Mouse (Mus musculus) kidney, adult 2 months (tissue): ENCODE results near the gene Dock2. TPM values are rescaled to one million over a fixed set of nuclear protein-coding genes. Genes with fewer than 3 reads are reported as not detected.

Experiments used
- DNase-seq: peaks from one replicate; pipeline ENCODE4 v3.0.0; 2021
- H3K27ac ChIP-seq: fragments of 200-500 bp; 2 replicates; pipeline ENCODE4 v1.5.1; 2012; ENCODE audit warnings: low read depth, low read length, control low read depth, inconsistent platforms; ENCODE audit not compliant: insufficient read depth
- H3K27me3 ChIP-seq: fragments of 200-500 bp; replicated peaks from 2 replicates; pipeline ENCODE4 v1.6.1; 2012; ENCODE audit warnings: mild to moderate bottlenecking, moderate library complexity, low read length, inconsistent platforms; ENCODE audit not compliant: control insufficient read depth, insufficient read depth
- H3K36me3 ChIP-seq: fragments of 200-500 bp; 2 replicates; pipeline ENCODE4 v1.6.1; 2012; ENCODE audit warnings: mild to moderate bottlenecking, moderate library complexity, low read length, inconsistent platforms; ENCODE audit not compliant: control insufficient read depth, insufficient read depth
- H3K4me1 ChIP-seq: fragments of 200-500 bp; 2 replicates; pipeline ENCODE4 v1.6.1; 2011; ENCODE audit warnings: low read length; ENCODE audit not compliant: control insufficient read depth, insufficient read depth
- H3K4me3 ChIP-seq: fragments of 200-500 bp; 2 replicates; pipeline ENCODE4 v1.5.1; 2011; ENCODE audit warnings: mild to moderate bottlenecking, low read depth, low read length, control low read depth; ENCODE audit not compliant: insufficient read depth
- CTCF ChIP-seq: fragments of 200-500 bp; conservative IDR thresholded peaks from 2 replicates; pipeline ENCODE4 v1.5.1; 2011; ENCODE audit warnings: low read depth, mild to moderate bottlenecking, control low read depth, low read length, moderate library complexity, mixed read lengths; ENCODE audit not compliant: insufficient read depth, insufficient read length
- POLR2A ChIP-seq: fragments of 200-500 bp; IDR thresholded peaks from one replicate; pipeline ENCODE4 v1.6.1; 2011; ENCODE audit warnings: low read depth, low read length, control low read depth
- WGBS: fragments of 180-500 bp; shearing (Covaris S2); methylation state at CpG from one replicate; pipeline ENCODE4 v1.1.7; 2018; 5-methylcytosine and 5-hydroxymethylcytosine counted together
- polyA plus RNA-seq: library from polyadenylated mRNA; depleted of rRNA; stranded (reverse); fragments of >200 nt; gene quantifications from 2 replicates; pipeline ENCODE4 v1.2.3, GENCODE M21; 2012

Dock2 gene
- polyA plus RNA-seq, 1 experiment = 2.8 TPM

DNA sequence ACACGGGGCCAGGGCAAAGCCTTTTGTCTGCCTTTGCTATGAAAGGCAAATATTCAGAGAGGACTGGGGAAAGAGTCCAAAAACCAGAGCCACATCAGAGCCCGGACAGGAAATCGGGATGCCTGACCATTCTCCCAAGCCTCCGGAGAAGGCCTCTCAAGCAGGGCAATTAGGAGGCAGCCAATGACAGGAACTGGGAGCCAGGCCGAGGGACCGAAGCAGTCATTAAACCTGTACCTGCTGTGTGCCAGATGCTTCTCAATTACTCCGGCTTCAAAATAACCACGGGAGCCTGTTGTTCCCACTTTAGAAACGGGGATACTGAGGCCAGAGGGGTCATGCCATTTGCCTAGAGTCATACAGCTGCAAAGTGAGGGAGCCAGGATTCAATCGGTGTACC is 511.7 kb downstream of the Dock2 start:
- 54% methylated on average over 10 of the region's 10 CpGs for WGBS
- no peaks in the 10 kb centered on the region for H3K4me1 ChIP-seq
- no peak for DNase-seq
- no peak for TF ChIP-seq CTCF
- TF ChIP-seq POLR2A = no peak
- no peaks in the 10 kb centered on the region for H3K27me3 ChIP-seq
- H3K36me3 ChIP-seq = no peaks in the 10 kb centered on the region
- H3K4me3 ChIP-seq = no peak overlapping the region
- no peak overlapping the region for H3K27ac ChIP-seq

DNA sequence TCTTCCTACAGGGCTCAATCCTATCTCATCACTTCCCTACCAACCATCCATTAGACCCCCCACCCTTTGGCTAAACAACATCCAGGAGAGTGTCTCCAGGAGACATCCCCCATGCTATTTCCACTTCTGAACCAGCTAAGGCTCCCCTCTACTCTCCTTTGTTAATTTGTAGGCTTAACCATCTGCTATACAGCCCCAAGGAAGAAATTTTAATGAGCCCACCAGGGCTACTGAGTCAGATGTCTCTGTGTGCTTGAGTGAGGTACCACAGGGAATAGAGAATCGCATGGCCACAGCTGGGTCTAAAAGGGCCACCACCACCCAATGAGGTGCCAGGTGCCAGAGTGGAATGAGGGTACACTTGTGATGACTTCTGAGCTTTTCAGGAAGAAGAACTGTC is 519.6 kb downstream of the Dock2 start:
- no peak overlapping the region for H3K27ac ChIP-seq
- no peak for DNase-seq
- H3K36me3 ChIP-seq = no peaks in the 10 kb centered on the region
- TF ChIP-seq POLR2A (no peak), CTCF (no peak)
- 93% methylated on average over 1 of the region's 1 CpGs for WGBS
- H3K27me3 ChIP-seq = no peaks in the 10 kb centered on the region
- no peak overlapping the region for H3K4me3 ChIP-seq
- no peaks in the 10 kb centered on the region for H3K4me1 ChIP-seq

DNA sequence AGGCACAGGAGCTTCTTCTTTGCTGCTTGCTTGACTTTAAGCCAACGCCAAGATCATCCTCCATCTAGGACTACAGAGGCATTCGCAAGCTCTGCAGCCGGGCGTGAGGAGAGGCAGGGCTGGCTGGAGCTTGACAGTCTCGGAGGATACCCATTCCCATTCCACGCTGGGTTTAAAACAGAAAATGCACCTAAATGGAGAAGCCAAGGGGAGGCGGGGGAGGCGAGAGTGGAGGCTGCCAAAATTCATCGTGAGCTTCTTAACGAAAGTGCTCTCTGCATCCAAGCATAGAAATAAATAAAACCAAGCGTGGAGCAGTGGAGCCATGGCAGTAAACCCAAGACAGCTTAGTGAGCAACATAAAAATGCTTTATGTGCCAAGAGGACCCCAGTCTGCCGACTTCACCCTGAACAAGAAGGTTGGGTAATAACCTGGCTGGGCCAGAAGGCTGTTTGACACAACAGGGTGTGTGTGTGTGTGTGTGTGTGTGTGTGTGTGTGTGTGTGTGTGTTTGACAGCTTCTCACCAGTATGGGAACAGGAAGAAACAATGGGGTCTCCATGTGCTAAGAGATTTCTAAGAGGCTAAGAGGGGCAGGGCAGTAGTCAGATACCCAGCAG is 524.7 kb downstream of the Dock2 start:
- WGBS = 39% methylated on average over 12 of the region's 12 CpGs
- no peak for DNase-seq
- no peaks in the 10 kb centered on the region for H3K4me1 ChIP-seq
- no peak overlapping the region for H3K27ac ChIP-seq
- no peaks in the 10 kb centered on the region for H3K27me3 ChIP-seq
- no peak for TF ChIP-seq POLR2A
- TF ChIP-seq CTCF = no peak
- no peak overlapping the region for H3K4me3 ChIP-seq
- no peaks in the 10 kb centered on the region for H3K36me3 ChIP-seq

DNA sequence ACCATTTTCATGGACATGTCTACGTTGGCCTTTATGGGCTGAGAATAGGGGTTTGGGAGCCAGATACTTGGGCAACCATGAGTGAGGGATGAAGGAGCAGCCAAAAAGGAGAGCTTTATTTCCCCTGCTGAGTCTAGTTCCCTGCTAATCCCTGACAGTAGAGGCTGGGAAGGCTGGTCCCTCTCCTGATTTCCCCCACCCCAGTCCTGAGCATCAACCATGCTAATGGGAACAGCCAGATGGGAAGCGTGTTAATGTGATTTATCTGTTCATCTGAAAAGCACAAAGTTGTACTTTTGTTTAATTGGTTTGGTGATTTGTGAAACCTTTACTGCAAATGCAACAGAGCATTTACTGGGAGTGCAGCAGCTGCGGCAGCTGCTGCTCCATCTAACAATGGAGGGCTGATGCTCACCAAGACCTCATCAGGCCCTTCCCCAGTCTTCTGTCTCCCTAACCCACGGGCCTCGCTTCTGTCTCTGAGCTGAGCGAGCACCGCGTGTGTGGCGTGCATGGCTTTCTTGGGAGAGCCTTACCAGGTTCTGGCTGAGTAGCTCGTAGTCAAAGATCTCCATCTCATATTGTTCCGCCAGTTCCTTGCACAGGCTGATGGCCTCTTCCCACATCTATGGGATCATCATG is 526.0 kb downstream of the Dock2 start:
- H3K27ac ChIP-seq = no peak overlapping the region
- H3K27me3 ChIP-seq = no peaks in the 10 kb centered on the region
- H3K36me3 ChIP-seq = no peaks in the 10 kb centered on the region
- no peak for DNase-seq
- no peak overlapping the region for H3K4me3 ChIP-seq
- WGBS = 71% methylated on average over 11 of the region's 11 CpGs
- TF ChIP-seq POLR2A (no peak), CTCF (no peak)
- H3K4me1 ChIP-seq = no peaks in the 10 kb centered on the region

DNA sequence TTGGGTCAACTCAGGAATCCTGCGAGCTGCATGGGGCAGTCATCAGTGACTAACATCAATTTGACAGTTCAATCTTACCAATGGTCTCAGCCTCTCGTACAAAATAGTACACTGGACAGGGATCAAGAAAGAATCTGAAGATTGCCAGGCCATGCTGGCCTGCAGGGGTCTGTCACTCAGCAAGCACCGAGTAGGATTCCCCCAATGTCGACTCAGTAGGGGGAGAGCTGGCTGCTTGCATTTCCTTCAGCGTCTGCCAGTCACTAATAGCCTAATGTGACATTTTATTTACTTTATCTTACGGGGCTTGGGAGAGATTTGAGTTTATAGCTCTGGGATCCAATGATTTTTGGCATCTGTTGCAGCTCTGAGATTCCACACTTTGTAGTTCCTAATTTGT is 540.7 kb downstream of the Dock2 start:
- H3K36me3 ChIP-seq = no peaks in the 10 kb centered on the region

DNA sequence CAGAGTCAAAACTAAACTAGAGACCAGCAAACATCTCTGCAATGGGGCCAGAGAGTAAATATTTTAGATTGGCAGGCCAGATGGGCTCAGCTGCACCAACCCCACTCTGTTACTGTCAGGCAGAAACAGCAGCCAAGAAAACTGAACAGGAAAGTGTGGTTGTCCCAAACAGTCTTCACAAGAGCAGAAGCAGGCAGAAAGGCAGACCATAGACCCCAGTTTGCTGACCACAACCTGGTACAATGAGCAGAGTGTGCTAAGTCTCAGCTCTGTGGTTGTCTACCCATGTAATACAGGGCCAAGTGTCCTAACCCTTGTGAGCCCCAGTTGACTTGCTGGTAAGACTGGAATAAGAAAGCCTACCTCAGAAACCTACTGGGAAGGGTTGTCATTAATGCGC is 543.4 kb downstream of the Dock2 start:
- no peak for DNase-seq
- TF ChIP-seq POLR2A (no peak), CTCF (no peak)
- H3K27me3 ChIP-seq = no peaks in the 10 kb centered on the region
- H3K27ac ChIP-seq = no peak overlapping the region
- no peak overlapping the region for H3K4me3 ChIP-seq
- H3K36me3 ChIP-seq = no peaks in the 10 kb centered on the region
- 97% methylated on average over 1 of the region's 1 CpGs for WGBS
- H3K4me1 ChIP-seq = no peaks in the 10 kb centered on the region

More for the DNA sequence above, 540.7 kb downstream of the Dock2 start:
- 46% methylated on average over 6 of the region's 6 CpGs for WGBS
- no peak overlapping the region for H3K27ac ChIP-seq
- H3K27me3 ChIP-seq = no peaks in the 10 kb centered on the region
- H3K4me1 ChIP-seq = no peaks in the 10 kb centered on the region
- no peak for DNase-seq
- no peak overlapping the region for H3K4me3 ChIP-seq
- TF ChIP-seq POLR2A (no peak), CTCF (no peak)

DNA sequence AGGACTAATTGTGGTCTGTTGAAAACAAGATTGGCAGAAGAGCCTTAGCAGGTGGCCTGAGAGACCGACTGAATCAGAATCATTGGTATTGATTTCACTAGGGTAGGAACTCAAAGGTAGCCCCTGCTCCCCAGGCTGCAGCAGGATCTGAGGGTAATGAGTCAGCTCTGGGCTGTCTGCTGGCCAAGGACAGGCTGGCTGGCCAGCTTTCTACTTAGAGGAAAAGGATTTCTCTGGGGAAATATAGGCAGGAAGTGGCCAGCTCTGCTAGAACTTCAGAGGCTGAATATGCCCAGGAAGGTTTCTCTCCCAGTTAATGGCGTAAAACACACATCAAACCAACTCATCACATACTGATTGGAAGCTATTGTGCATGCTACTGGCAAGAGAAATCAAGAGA is 544.0 kb downstream of the Dock2 start:
- H3K4me3 ChIP-seq = no peak overlapping the region
- no peaks in the 10 kb centered on the region for H3K4me1 ChIP-seq
- TF ChIP-seq POLR2A = no peak
- TF ChIP-seq CTCF = no peak
- H3K36me3 ChIP-seq = no peaks in the 10 kb centered on the region
- no peak for DNase-seq
- H3K27me3 ChIP-seq = no peaks in the 10 kb centered on the region
- WGBS = 70% methylated on average over 2 of the region's 2 CpGs
- no peak overlapping the region for H3K27ac ChIP-seq
